Mouse (Mus musculus): ENCODE results near the gene Brca1. TPM values are rescaled to one million over a fixed set of nuclear protein-coding genes. Genes with fewer than 3 reads are reported as not detected.
"Not testable (repeated sequence)": the region's sequence is repeated elsewhere in the genome, so short reads cannot be mapped to it uniquely, and the experiment has no call there.

Brca1 gene
- polyA plus RNA-seq, 1 experiment: 1.0 TPM

DNA sequence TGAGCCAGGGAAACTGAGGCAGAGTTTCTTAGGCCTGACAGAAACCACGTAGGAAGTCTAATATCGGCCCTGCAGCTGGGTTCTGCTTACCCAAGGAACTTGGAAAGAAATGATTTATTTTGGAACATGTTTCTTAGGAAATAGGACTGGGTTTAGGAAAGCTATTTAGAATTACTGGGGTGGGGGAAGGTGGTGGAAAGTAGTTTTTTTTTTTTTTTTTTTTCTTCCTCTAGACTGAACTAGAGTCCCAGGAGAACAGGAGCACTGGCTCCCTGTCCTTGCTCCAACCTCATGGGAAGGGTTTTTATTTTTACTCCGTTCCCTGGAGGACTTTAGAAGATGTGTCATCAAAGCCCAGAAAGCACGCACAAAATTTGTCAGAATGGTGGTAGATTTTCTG lies 82.6 kb downstream of the Brca1 start:
- Histone ChIP-seq H3K36me3 (ENCODE audit: control insufficient read depth, insufficient read depth) (no peaks in the 10 kb centered on the region), H3K4me3 (peak overlapping the region; percentile 97), H3ac (ENCODE audit: control insufficient read depth, insufficient read length) (no peak overlapping the region), H3K79me2 (ENCODE audit: control insufficient read depth, insufficient read depth) (peaks cover 7% of the 10 kb centered on the region), H3K27me3 (ENCODE audit: control insufficient read depth, insufficient read depth, insufficient read length) (no peaks in the 10 kb centered on the region), H3K4me2 (ENCODE audit: low read depth) (no peak overlapping the region)
- no peak for TF ChIP-seq MAX (IDR thresholded peaks at IDR 0.05; ENCODE audit: low read depth)
- no peak for TF ChIP-seq MYOD1 (IDR thresholded peaks at IDR 0.05; ENCODE audit: control insufficient read depth in 1 of 3, insufficient read length in 2 of 3, low read depth in 2 of 3)
- TF ChIP-seq SRF (IDR thresholded peaks at IDR 0.05; ENCODE audit: control insufficient read depth, insufficient read length, low read depth): no peak
- TF ChIP-seq CEBPB (IDR thresholded peaks at IDR 0.05; ENCODE audit: insufficient read depth, poor library complexity, severe bottlenecking): no peak
- no peak for TF ChIP-seq POLR2A (IDR thresholded peaks at IDR 0.05; ENCODE audit: insufficient read length, low read depth)
- TF ChIP-seq MYOG (IDR thresholded peaks at IDR 0.05; ENCODE audit: control insufficient read depth in 1 of 3, insufficient read depth in 1 of 3, insufficient read length in 2 of 3, low read depth in 2 of 3): no peak
- no peak for TF ChIP-seq REST (IDR thresholded peaks at IDR 0.05; ENCODE audit: insufficient read depth, insufficient read length)
- TF ChIP-seq POLR2AphosphoS2 (IDR thresholded peaks at IDR 0.05; ENCODE audit: insufficient read length, low read depth): no peak

DNA sequence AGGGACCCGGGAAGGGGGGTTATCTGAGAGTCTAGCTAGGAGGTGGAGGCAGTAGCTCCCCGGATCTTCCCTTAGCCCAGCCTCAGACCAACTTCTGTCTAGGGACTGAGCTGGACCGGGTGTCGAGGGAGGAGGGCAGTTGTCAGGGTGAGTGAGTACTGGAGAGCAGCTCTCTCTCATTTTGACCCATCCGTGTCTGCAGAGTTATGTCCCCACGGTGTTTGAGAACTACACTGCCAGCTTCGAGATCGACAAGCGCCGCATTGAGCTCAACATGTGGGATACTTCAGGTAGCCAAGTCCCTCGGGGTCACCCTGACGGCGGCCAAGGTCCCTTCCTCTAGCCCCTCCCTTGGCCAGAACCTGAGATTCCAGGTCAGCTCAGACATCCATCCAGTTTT lies 83.0 kb downstream of the Brca1 start:
- Histone ChIP-seq H3K36me3 (ENCODE audit: control insufficient read depth, insufficient read depth) (no peaks in the 10 kb centered on the region), H3K4me3 (peak overlapping the region; percentile 97), H3K27me3 (ENCODE audit: control insufficient read depth, insufficient read depth, insufficient read length) (no peaks in the 10 kb centered on the region), H3K4me2 (ENCODE audit: low read depth) (peak overlapping the region; percentile 95), H3ac (ENCODE audit: control insufficient read depth, insufficient read length) (peak overlapping the region; percentile 40), H3K79me2 (ENCODE audit: control insufficient read depth, insufficient read depth) (peaks cover 11% of the 10 kb centered on the region)
- TF ChIP-seq POLR2AphosphoS2 (IDR thresholded peaks at IDR 0.05; ENCODE audit: insufficient read length, low read depth): no peak
- TF ChIP-seq REST (IDR thresholded peaks at IDR 0.05; ENCODE audit: insufficient read depth, insufficient read length): no peak
- TF ChIP-seq SRF (IDR thresholded peaks at IDR 0.05; ENCODE audit: control insufficient read depth, insufficient read length, low read depth): no peak
- TF ChIP-seq MYOG (IDR thresholded peaks at IDR 0.05; ENCODE audit: control insufficient read depth in 1 of 3, insufficient read depth in 1 of 3, insufficient read length in 2 of 3, low read depth in 2 of 3): no peak
- TF ChIP-seq POLR2A (IDR thresholded peaks at IDR 0.05; ENCODE audit: insufficient read length, low read depth): no peak
- no peak for TF ChIP-seq MYOD1 (IDR thresholded peaks at IDR 0.05; ENCODE audit: control insufficient read depth in 1 of 3, insufficient read length in 2 of 3, low read depth in 2 of 3)
- TF ChIP-seq MAX (IDR thresholded peaks at IDR 0.05; ENCODE audit: low read depth): no peak
- TF ChIP-seq TCF3 (IDR thresholded peaks at IDR 0.05; ENCODE audit: insufficient read length, low read depth): no peak
- no peak for TF ChIP-seq E2F4 (IDR thresholded peaks at IDR 0.05; ENCODE audit: insufficient read depth)

DNA sequence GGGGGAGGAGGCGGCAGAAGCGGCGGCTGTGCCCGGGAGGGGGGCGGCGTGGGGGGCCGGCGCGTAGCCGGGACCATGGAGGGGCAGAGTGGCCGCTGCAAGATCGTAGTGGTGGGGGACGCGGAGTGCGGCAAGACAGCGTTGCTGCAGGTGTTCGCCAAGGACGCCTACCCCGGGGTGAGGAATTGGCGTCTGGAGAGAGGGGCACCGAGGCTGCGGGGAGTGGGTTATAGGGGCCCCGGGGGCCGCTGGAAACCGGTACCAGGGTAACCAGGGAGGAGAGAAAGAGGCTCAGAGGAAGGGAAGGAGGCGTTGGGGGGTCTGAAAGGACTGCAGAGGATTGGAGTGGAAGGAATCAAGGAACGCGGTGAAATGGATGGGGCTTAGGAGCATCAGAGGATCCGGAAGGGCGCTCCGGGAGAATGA lies 83.5 kb downstream of the Brca1 start:
- Histone ChIP-seq H3K27me3 (ENCODE audit: control insufficient read depth, insufficient read depth, insufficient read length) (no peaks in the 10 kb centered on the region), H3K4me2 (ENCODE audit: low read depth) (peak overlapping the region; percentile 95), H3K79me2 (ENCODE audit: control insufficient read depth, insufficient read depth) (peaks cover 16% of the 10 kb centered on the region), H3K4me3 (peak overlapping the region; percentile 97), H3K36me3 (ENCODE audit: control insufficient read depth, insufficient read depth) (no peaks in the 10 kb centered on the region), H3ac (ENCODE audit: control insufficient read depth, insufficient read length) (peak overlapping the region; percentile 40)
- TF ChIP-seq MYOD1 (IDR thresholded peaks at IDR 0.05; ENCODE audit: control insufficient read depth in 1 of 3, insufficient read length in 2 of 3, low read depth in 2 of 3): no peak
- TF ChIP-seq CEBPB (IDR thresholded peaks at IDR 0.05; ENCODE audit: insufficient read depth, poor library complexity, severe bottlenecking): no peak
- no peak for TF ChIP-seq TCF3 (IDR thresholded peaks at IDR 0.05; ENCODE audit: insufficient read length, low read depth)
- no peak for TF ChIP-seq POLR2A (IDR thresholded peaks at IDR 0.05; ENCODE audit: insufficient read length, low read depth)
- TF ChIP-seq TCF12 (IDR thresholded peaks at IDR 0.05; ENCODE audit: insufficient read depth, poor library complexity, severe bottlenecking): no peak
- no peak for TF ChIP-seq REST (IDR thresholded peaks at IDR 0.05; ENCODE audit: insufficient read depth, insufficient read length)
- no peak for TF ChIP-seq SRF (IDR thresholded peaks at IDR 0.05; ENCODE audit: control insufficient read depth, insufficient read length, low read depth)
- no peak for TF ChIP-seq MYOG (IDR thresholded peaks at IDR 0.05; ENCODE audit: control insufficient read depth in 1 of 3, insufficient read depth in 1 of 3, insufficient read length in 2 of 3, low read depth in 2 of 3)
- TF ChIP-seq USF1 (IDR thresholded peaks at IDR 0.05; ENCODE audit: low read depth): no peak
- no peak for TF ChIP-seq POLR2AphosphoS2 (IDR thresholded peaks at IDR 0.05; ENCODE audit: insufficient read length, low read depth)

GRCm38 (mm10) chr11:101467477-101468262 lies 84.1 kb downstream of the Brca1 start:
- peak overlapping the region; percentile 40 for H3ac ChIP-seq (ENCODE audit: control insufficient read depth, insufficient read length)
- TF ChIP-seq MYOD1 (IDR thresholded peaks at IDR 0.05; ENCODE audit: control insufficient read depth in 1 of 3, insufficient read length in 2 of 3, low read depth in 2 of 3) (peak in 1 of 3 experiments; percentile 35), SRF (IDR thresholded peaks at IDR 0.05; ENCODE audit: control insufficient read depth, insufficient read length, low read depth) (no peak), REST (IDR thresholded peaks at IDR 0.05; ENCODE audit: insufficient read depth, insufficient read length) (no peak), USF1 (IDR thresholded peaks at IDR 0.05; ENCODE audit: low read depth) (no peak), POLR2AphosphoS2 (IDR thresholded peaks at IDR 0.05; ENCODE audit: insufficient read length, low read depth) (no peak), POLR2A (IDR thresholded peaks at IDR 0.05; ENCODE audit: insufficient read length, low read depth) (peak; percentile 35), CEBPB (IDR thresholded peaks at IDR 0.05; ENCODE audit: insufficient read depth, poor library complexity, severe bottlenecking) (no peak), TCF12 (IDR thresholded peaks at IDR 0.05; ENCODE audit: insufficient read depth, poor library complexity, severe bottlenecking) (no peak), MAX (IDR thresholded peaks at IDR 0.05; ENCODE audit: low read depth) (no peak), MYOG (IDR thresholded peaks at IDR 0.05; ENCODE audit: control insufficient read depth in 1 of 3, insufficient read depth in 1 of 3, insufficient read length in 2 of 3, low read depth in 2 of 3) (peak in 1 of 3 experiments; percentile 22), E2F4 (IDR thresholded peaks at IDR 0.05; ENCODE audit: insufficient read depth) (no peak)
- H3K4me2 ChIP-seq (ENCODE audit: low read depth): peak overlapping the region; percentile 95
- H3K79me2 ChIP-seq (ENCODE audit: control insufficient read depth, insufficient read depth): peaks cover 20% of the 10 kb centered on the region
- no peaks in the 10 kb centered on the region for H3K36me3 ChIP-seq (ENCODE audit: control insufficient read depth, insufficient read depth)
- no peaks in the 10 kb centered on the region for H3K27me3 ChIP-seq (ENCODE audit: control insufficient read depth, insufficient read depth, insufficient read length)
- H3K4me3 ChIP-seq: peak overlapping the region; percentile 97

DNA sequence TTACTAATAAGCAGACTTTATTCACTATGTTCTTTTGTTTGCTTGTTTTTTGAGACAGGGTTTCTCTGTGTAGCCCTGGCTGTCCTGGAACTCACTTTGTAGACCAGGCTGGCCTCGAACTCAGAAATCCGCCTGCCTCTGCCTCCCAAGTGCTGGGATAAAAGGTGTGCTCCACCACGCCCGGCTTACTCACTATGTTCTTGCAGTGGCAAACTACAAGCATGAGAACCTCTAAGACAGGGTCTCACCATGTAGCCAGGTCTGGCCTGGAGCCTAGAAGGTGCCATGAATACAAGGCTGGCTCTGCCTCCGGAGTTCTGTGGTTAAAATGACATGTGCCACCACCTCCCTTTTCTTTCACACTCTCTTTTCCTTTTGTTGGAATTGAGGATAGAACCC lies 85.2 kb downstream of the Brca1 start:
- Histone ChIP-seq H3K79me2 (ENCODE audit: control insufficient read depth, insufficient read depth) (peaks cover 20% of the 10 kb centered on the region), H3K4me2 (ENCODE audit: low read depth) (peak overlapping the region; percentile 95), H3ac (ENCODE audit: control insufficient read depth, insufficient read length) (peak overlapping the region; percentile 54), H3K4me3 (peak overlapping the region; percentile 97)
- H3K27me3 ChIP-seq (ENCODE audit: control insufficient read depth, insufficient read depth, insufficient read length); H3K36me3 ChIP-seq (ENCODE audit: control insufficient read depth, insufficient read depth): not testable (repeated sequence)

All from myocyte (in vitro differentiated cells).